Mouse (Mus musculus): Measurements from ENCODE around the gene Mrpl45. TPM values are rescaled to one million over a fixed set of nuclear protein-coding genes. Genes with fewer than 3 reads are reported as not detected.

The Mrpl45 gene
- total RNA-seq, 2 experiments from 2014 or later = 34.1 to 50.7 TPM

GRCm38 (mm10) chr11:97363644-97363995 is 48.1 kb downstream of the Mrpl45 start:
- intact Hi-C loops (cut with DNase I) = no loop called here
- no peak for TF ChIP-seq CTCF (IDR thresholded peaks at IDR 0.05)
- Histone ChIP-seq H3K27ac (peak overlapping the region; percentile 99), H3K4me3 (peak overlapping the region; percentile 99)
- peak; percentile 46 for DNase-seq

- H3K4me3 ChIP-seq = peak overlapping the region; percentile 99
- intact Hi-C loops (cut with DNase I) = no loop called here
- no peak for TF ChIP-seq CTCF (IDR thresholded peaks at IDR 0.05)
- H3K27ac ChIP-seq = peak overlapping the region; percentile 72
- no peak for DNase-seq
These were observed 50.0 kb downstream of the Mrpl45 start for GRCm38 (mm10) chr11:97365556-97365955.

DNA sequence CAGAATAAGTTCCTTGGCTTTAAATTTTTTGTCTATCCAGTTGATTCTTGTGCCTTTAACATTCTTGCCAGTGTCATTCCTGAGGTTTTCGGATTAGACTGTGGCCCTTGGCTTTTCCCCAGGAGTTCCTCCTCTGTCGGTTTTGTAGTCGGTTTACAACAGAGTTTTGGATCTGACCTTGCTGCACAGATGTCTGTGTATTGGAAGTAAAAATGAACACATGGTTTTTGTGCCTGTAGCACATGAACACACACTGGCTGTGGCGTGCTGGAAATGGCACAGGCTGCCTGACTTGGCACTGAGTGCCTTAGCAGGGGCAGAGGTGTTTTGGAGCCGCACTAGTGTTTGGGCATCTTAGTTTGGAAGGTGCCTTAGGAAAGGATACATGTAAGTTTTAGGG is 53.0 kb downstream of the Mrpl45 start:
- Histone ChIP-seq H3K4me3 (peak overlapping the region; percentile 16; the same call in 1 of the 2 replicates), H3K27ac (peak overlapping the region; percentile 75)
- peak; percentile 41 for DNase-seq
- TF ChIP-seq CTCF (IDR thresholded peaks at IDR 0.05) = no peak
- intact Hi-C loops (cut with DNase I) = no loop called here

GRCm38 (mm10) chr11:97370329-97371091 is 55.0 kb downstream of the Mrpl45 start:
- peak; percentile 42 for DNase-seq
- intact Hi-C loops (cut with DNase I) = no loop called here
- H3K4me3 ChIP-seq = no peak overlapping the region
- no peak for TF ChIP-seq CTCF (IDR thresholded peaks at IDR 0.05)
- H3K27ac ChIP-seq = peak overlapping the region; percentile 92

GRCm38 (mm10) chr11:97372159-97372864 is 56.8 kb downstream of the Mrpl45 start:
- Histone ChIP-seq H3K27ac (peak overlapping the region; percentile 92), H3K4me3 (no peak overlapping the region)
- DNase-seq = no peak
- intact Hi-C loops (cut with DNase I) = no loop called here
- no peak for TF ChIP-seq CTCF (IDR thresholded peaks at IDR 0.05)

DNA sequence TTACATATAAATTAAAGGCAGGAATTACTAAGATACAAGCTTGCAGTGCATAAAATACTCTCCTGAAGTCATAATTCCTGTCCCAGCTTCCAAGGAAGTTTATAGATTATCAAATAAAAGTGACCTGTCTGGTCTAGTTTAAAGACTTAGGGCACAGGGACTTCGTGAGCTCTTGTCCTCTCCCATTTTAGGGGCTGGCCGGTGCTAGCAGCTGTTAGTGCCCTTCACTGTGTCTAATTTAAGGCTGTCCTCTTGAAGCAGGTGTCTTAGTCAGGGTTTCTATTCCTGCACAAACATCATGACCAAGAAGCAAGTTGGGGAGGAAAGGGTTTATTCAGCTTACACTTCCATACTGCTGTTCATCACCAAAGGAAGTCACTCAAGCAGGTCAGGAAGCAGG is 57.9 kb downstream of the Mrpl45 start:
- H3K27ac ChIP-seq = peak overlapping the region; percentile 92

More for the DNA sequence above, 57.9 kb downstream of the Mrpl45 start:
- peak; percentile 57 for DNase-seq
- H3K4me3 ChIP-seq = no peak overlapping the region
- intact Hi-C loops (cut with DNase I) = no loop called here
- TF ChIP-seq CTCF (IDR thresholded peaks at IDR 0.05) = no peak

Other genes starting within 250 kb of the Mrpl45 start
- gene Tbx21, start 200.4 kb upstream of the Mrpl45 start, total RNA-seq (2021) = under 1 TPM; 0.17 to 0.48 TPM
- 1 to 10 TPM; 4.0 to 6.1 TPM for gene Tbkbp1, start 164.2 kb upstream of the Mrpl45 start, total RNA-seq (2021)
- 10 to 100 TPM; 49.2 to 58.9 TPM for gene Kpnb1, start 127.8 kb upstream of the Mrpl45 start, total RNA-seq (2021)
- 10 to 100 TPM; 57.6 to 77.2 TPM for gene Npepps, start 35.1 kb upstream of the Mrpl45 start, total RNA-seq (2021)
- gene Gpr179, start 36.4 kb downstream of the Mrpl45 start, total RNA-seq (2021) = under 1 TPM in 1 of 2 experiments, not detected in 1; 0.03 TPM
- 10 to 100 TPM; 43.2 to 48.6 TPM for gene Socs7, start 46.8 kb downstream of the Mrpl45 start, total RNA-seq (2021)
- 1 to 10 TPM; 5.9 to 7.5 TPM for gene Arhgap23, start 99.8 kb downstream of the Mrpl45 start, total RNA-seq (2021)
- gene 4933428G20Rik, start 184.6 kb downstream of the Mrpl45 start, total RNA-seq (2021) = not detected

All from gastrocnemius, adult 2 months (tissue).